Mouse (Mus musculus) adrenal gland, adult (tissue): ENCODE measurements at regions not wholly inside any gene's neighbourhood (a gene's known extent, or its start where the extent isn't known, plus 50 kb on each side); places are given as distances from the start of the nearest gene placed in this dataset.

Experiments
- DNase-seq, 2 experiments: peaks; one replicate each; pipeline ENCODE4 v3.0.0; 2022 to 2023; ENCODE audit warnings: low spot score in 1 of 2; ENCODE audit not compliant: inconsistent age in 2 of 2

DNA sequence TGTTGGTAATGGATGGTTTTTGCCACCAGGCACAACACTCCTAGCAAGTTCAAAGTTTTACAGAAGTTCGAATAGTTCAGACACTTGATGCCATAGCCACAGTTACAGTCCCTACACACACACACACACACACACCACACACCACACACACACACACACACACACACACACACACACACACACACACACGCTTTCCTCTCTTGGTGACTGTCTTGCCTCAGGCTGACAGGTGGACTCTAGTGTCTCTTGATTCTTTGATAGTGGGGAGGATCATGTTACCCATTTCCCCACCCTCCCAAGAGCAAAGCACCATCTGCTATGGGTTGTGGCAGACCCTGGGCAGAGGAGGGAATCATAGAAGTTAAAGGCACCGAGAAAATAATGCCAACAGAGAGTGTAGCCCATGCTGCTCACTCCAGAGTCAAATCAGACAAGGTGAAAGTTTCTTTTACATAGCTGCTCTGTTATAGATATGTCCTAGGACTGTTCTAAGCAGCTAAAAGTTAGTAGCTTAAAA, 75.9 kb downstream of the Klhl25 start:
- DNase-seq = no peak

- peak in 1 of 2 experiments; percentile 69 for DNase-seq
Measured at GRCm38 (mm10) chr7:75927537-75927936, 79.4 kb downstream of the Klhl25 start.

GRCm38 (mm10) chr7:75943844-75944243, 95.7 kb downstream of the Klhl25 start:
- no peak for DNase-seq

GRCm38 (mm10) chr7:75955671-75956070, 107.6 kb downstream of the Klhl25 start:
- no peak for DNase-seq

DNA sequence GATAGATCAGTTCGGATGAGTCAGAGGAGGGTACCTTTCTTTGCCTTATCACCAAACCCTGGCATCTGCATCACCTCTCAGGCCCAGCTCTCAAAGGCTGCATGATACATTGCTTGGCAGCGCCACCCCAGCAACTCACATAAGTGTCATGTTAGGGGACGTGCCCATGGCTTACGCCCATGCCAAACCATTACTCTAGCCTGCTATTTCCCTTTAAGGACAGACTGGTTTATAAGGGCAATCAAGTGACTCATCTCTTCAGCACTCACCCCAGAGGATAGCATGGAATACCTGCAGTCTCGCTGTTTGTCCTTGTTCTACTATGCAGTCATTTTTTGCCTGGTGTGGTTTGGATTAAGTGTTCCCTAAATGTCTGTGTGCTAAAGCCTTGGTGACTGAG, 109.3 kb downstream of the Klhl25 start:
- DNase-seq = peak in 1 of 2 experiments; percentile 29

GRCm38 (mm10) chr7:75959903-75960620, 112.0 kb downstream of the Klhl25 start:
- DNase-seq = no peak

DNA sequence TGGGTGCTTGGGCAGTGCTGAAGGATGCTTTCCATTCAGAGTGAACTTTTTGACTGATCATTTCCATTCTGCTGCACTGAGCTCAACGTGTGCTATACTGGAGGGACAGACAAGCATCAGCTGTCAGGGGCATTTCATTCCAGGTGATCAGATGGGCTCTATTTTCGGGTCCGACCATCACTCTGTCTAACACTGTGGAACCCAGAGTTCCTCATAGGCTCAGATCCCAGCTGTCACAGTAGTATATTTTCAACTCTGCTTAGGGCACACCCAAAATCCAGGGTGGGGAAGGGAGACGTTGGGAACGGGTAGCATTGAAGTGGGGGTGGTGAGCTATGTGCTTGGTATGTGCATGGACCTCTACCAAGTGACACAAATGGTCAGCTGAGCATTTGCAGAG, 120.1 kb downstream of the Klhl25 start:
- no peak for DNase-seq

DNA sequence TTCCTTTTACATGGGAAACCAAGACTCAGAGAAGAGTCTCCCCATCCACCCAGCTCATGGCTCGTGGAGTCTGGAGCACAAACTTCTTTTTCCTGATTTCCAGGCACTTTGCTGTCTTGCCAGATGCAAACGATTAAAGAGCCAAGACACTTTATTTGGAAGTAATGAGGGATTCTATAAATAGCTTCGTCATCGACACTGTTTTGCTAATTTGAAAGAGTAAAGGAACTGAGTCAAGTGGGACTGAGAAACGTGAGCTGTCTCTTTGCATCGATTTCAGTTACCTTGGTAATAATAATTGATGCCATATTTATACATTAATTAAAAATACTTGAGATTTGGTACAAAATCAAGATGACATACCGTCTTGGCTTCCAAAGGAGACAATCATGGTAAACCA, 122.8 kb downstream of the Klhl25 start:
- DNase-seq = no peak

GRCm38 (mm10) chr7:75971706-75972105, 123.6 kb downstream of the Klhl25 start:
- no peak for DNase-seq

GRCm38 (mm10) chr7:75981560-75981959, 133.4 kb downstream of the Klhl25 start:
- DNase-seq = no peak

GRCm38 (mm10) chr7:75983029-75983808, 135.1 kb downstream of the Klhl25 start:
- DNase-seq = no peak

- no peak for DNase-seq
Measured at GRCm38 (mm10) chr7:75983809-75984171, 135.7 kb downstream of the Klhl25 start.

DNA sequence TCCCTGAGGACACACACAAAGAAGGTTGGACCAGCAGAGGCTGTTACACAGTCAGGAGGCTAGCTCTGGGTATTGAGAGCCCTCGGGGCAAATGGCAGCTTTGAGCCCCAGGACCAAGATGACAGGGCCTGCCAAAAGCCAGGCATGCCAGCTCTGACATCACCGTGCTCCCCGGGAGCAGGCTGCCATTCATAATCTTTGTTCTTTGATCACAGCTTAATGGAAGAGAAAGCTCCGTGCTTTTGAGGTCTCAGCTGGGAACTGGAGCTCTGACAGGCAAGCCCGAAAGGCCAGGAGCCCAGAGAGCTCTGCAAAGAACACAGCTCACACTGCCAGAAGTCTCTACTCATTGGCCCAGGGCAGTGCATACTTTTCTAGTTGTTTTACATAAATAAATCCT, 150.7 kb downstream of the Klhl25 start:
- DNase-seq = no peak

DNA sequence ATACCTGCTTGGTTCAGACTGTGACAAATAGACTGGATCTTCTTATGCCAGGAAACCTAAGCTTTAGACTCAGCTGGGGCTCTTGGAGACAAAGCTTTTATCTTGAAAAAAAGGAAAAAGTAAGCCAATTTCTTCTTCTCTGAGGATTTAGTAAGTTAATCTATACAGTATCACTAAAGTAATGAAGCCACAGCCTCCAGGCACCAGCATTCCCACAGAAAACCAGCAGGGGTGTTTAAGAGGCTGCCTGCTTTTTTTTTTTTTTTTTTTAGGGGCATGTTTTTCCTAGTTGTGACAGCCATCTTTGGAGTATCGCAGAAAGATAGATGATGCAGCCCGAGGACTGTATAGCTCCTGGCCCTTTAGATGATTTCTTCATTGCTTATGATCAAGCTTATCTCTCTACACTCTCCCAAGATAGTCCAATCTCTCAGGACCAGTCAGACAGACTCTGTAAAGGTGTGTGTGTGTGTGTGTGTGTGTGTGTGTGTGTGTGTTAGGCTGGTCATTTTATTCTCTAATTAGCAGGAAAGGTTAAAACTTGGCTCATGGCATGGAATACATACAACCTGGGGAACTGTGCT, 151.3 kb downstream of the Klhl25 start:
- DNase-seq = no peak

- no peak for DNase-seq
Measured at GRCm38 (mm10) chr7:76001012-76001411, 152.9 kb downstream of the Klhl25 start.

GRCm38 (mm10) chr7:76008226-76008625, 160.1 kb downstream of the Klhl25 start:
- no peak for DNase-seq

- DNase-seq = no peak
Measured at GRCm38 (mm10) chr7:76047743-76048142, 181.9 kb upstream of the Agbl1 start.

DNA sequence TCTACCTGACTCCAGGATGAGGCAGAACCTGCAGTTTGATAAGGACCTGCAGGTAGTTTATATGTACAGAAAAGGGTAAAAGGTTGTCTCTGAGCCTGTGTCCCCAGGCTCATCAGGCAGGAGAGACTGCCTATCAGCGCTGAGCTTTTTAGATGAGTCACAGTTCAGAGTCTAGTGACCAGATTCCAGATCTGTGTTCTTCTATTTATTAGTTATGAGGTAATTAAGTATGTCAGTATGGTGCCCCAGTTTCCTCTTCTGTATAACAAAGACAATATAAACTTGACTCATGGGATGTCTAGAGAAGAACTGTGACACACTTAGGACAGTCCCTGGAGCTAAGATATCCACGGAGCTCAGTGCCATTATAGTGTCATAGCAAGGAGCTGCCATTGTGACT, 180.3 kb upstream of the Agbl1 start:
- DNase-seq = no peak

DNA sequence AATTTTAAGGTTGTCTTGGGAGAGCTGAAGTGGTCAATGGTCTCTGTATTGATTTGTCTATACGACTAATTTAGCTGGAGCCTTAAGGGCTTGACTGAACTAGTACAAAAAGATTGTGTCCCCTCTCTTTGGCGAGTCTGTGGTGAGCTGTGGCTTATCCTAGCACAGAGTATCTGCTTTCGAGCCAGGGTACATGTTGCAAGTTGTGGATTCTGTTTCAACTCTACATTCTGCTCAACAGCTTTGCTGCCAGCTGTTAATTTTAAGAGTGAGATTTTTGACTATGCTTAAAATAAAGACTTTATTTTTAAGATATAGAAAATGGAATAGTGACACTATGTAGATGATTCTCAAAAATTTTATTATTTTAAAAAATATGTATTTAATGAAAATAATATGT, 175.8 kb upstream of the Agbl1 start:
- no peak for DNase-seq

- DNase-seq = no peak
Measured at GRCm38 (mm10) chr7:76099149-76099548, 130.5 kb upstream of the Agbl1 start.

DNA sequence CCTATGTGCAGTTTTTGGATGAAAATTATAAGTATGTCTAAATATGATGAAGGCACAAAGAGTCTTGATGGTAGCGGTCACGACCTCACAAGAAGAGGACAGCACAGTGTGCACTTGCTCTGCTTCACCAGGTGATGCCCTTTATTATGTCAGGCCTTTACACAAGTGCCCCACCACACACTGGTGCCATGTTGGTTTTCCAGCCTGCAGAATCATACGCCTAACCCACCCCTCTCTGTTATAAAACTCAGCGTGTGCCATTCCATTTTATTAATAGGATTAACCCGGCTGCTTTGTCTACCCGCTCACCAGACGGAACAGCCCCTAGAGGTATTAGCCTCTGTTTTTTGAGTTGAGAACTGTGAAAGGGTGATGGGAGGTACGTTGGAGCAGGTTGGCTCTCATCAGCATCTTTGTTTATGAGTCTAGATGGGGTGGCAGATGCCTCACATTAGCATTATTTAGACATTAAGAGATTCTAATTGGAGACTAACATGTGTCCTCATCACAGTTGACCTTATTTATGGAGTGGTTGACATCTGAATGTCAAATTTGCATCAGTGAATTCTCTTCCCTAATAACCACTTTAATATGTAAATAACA, 108.3 kb upstream of the Agbl1 start:
- no peak for DNase-seq
